Comparison of ENCODE assay signal across 8 mouse cellular contexts in genomic region chr7:140882469-140882803, GRCm38 (mm10). TPM values are rescaled to one million over a fixed set of nuclear protein-coding genes. Genes with fewer than 3 reads are reported as not detected.
DNase-seq lines count a peak whose midpoint lies in the region; ATAC-seq lines count a peak whose summit lies in the region.

No protein-coding gene starts in this region.

- peak overlapping the region; percentile 83 for H3K9ac ChIP-seq in kidney, embryonic 15.5 days
- H3K9ac ChIP-seq in hindbrain, embryonic 13.5 days = peak overlapping the region; percentile 88
- peak overlapping the region; percentile 85 for H3K9ac ChIP-seq in midbrain, embryonic 13.5 days (replicated peaks)

- peak overlapping the region; percentile 96 for H3K4me3 ChIP-seq in kidney, embryonic 15.5 days (replicated peaks)
- H3K4me3 ChIP-seq in hindbrain, embryonic 13.5 days = peak overlapping the region; percentile 94
- H3K4me3 ChIP-seq in midbrain, embryonic 13.5 days (replicated peaks) = peak overlapping the region; percentile 78

- H3K27me3 ChIP-seq in kidney, embryonic 15.5 days = no peaks in the 10 kb centered on the region
- H3K27me3 ChIP-seq in hindbrain, embryonic 13.5 days = no peaks in the 10 kb centered on the region
- H3K27me3 ChIP-seq in midbrain, embryonic 13.5 days = no peaks in the 10 kb centered on the region

- H3K4me2 ChIP-seq in kidney, embryonic 15.5 days = peak overlapping the region; percentile 88
- peak overlapping the region; percentile 75 for H3K4me2 ChIP-seq in hindbrain, embryonic 13.5 days
- H3K4me2 ChIP-seq in midbrain, embryonic 13.5 days (replicated peaks) = peak overlapping the region; percentile 78

- no peaks in the 10 kb centered on the region for H3K9me3 ChIP-seq in kidney, embryonic 15.5 days (replicated peaks)
- H3K9me3 ChIP-seq in hindbrain, embryonic 13.5 days = no peaks in the 10 kb centered on the region
- H3K9me3 ChIP-seq in midbrain, embryonic 13.5 days = no peaks in the 10 kb centered on the region

- H3K4me1 ChIP-seq in kidney, embryonic 15.5 days = peaks cover 23% of the 10 kb centered on the region
- peaks cover 19% of the 10 kb centered on the region for H3K4me1 ChIP-seq in hindbrain, embryonic 13.5 days (replicated peaks)
- peaks cover 23% of the 10 kb centered on the region for H3K4me1 ChIP-seq in midbrain, embryonic 13.5 days (replicated peaks)

- H3K36me3 ChIP-seq in kidney, embryonic 15.5 days = peaks cover 43% of the 10 kb centered on the region
- H3K36me3 ChIP-seq in hindbrain, embryonic 13.5 days = peaks cover 29% of the 10 kb centered on the region
- H3K36me3 ChIP-seq in midbrain, embryonic 13.5 days = peaks cover 26% of the 10 kb centered on the region

- peak overlapping the region; percentile 95 for H3K27ac ChIP-seq in kidney, embryonic 15.5 days
- H3K27ac ChIP-seq in hindbrain, embryonic 13.5 days = peak overlapping the region; percentile 89
- H3K27ac ChIP-seq in midbrain, embryonic 13.5 days = peak overlapping the region; percentile 75

- no peak for DNase-seq in kidney, adult 8-10 months
- DNase-seq in thymus, postnatal 25 days = no peak
- no peak for DNase-seq in urinary bladder, adult 18-20 months (ENCODE audit: low spot score in 2 of 2)
- DNase-seq in kidney, postnatal 4 days = no peak

- WGBS in kidney, embryonic 15.5 days = 0% methylated on average over 12 of the region's 12 CpGs
- 0% methylated on average over 12 of the region's 12 CpGs for WGBS in hindbrain, embryonic 13.5 days
- under 1% methylated on average over 12 of the region's 12 CpGs for WGBS in midbrain, embryonic 13.5 days

- ATAC-seq in kidney, embryonic 15.5 days (replicated peaks; ENCODE audit: low FRiP score) = peak; percentile 55; the same call in 1 of the 2 replicates
- peak; percentile 2; the same call in 1 of the 2 replicates for ATAC-seq in common myeloid progenitor, adult 5-6 weeks (replicated peaks; ENCODE audit: low read depth, poor library complexity, severe bottlenecking)
- ATAC-seq in hindbrain, embryonic 13.5 days (ENCODE audit: low FRiP score) = peak; percentile 70
- no peak; the same call in 1 of the 2 replicates for ATAC-seq in midbrain, embryonic 13.5 days

RNA-seq across cellular contexts. Expression of gene Sirt3, which starts 0.3 kb away (rescaled TPM):
- polyA plus RNA-seq in kidney, embryonic 15.5 days (2015; fragmentation: Nextera tagmentation; extraction: Ambion mirVana) = 32.5 and 36.3 TPM in 2 replicates
- total RNA-seq in common myeloid progenitor, adult 5-6 weeks (2017) = 34.3 and 38.6 TPM in 2 replicates
- polyA plus RNA-seq in hindbrain, embryonic 13.5 days (2015; fragmentation: Nextera tagmentation; extraction: Ambion mirVana) = 41.6 and 45.3 TPM in 2 replicates
- 40.7 and 42.1 TPM in 2 replicates for polyA plus RNA-seq in midbrain, embryonic 13.5 days (2015; fragmentation: Nextera tagmentation; extraction: Ambion mirVana)

RNA-seq across cellular contexts. Expression of gene Psmd13, which starts 0.7 kb away (rescaled TPM):
- 241 and 246 TPM in 2 replicates for polyA plus RNA-seq in kidney, embryonic 15.5 days (2015; fragmentation: Nextera tagmentation; extraction: Ambion mirVana)
- total RNA-seq in common myeloid progenitor, adult 5-6 weeks (2017) = 182 and 184 TPM in 2 replicates
- 278 and 284 TPM in 2 replicates for polyA plus RNA-seq in hindbrain, embryonic 13.5 days (2015; fragmentation: Nextera tagmentation; extraction: Ambion mirVana)
- 287 and 302 TPM in 2 replicates for polyA plus RNA-seq in midbrain, embryonic 13.5 days (2015; fragmentation: Nextera tagmentation; extraction: Ambion mirVana)

RNA-seq across cellular contexts. Expression of gene Cox8b, which starts 17.8 kb away (rescaled TPM):
- polyA plus RNA-seq in kidney, embryonic 15.5 days (2015; fragmentation: Nextera tagmentation; extraction: Ambion mirVana) = 3.9 and 4.8 TPM in 2 replicates
- not detected in 2 replicates for total RNA-seq in common myeloid progenitor, adult 5-6 weeks (2017)
- polyA plus RNA-seq in hindbrain, embryonic 13.5 days (2015; fragmentation: Nextera tagmentation; extraction: Ambion mirVana) = 0.69 TPM in 1 of 2 replicates, not detected in the other
- polyA plus RNA-seq in midbrain, embryonic 13.5 days (2015; fragmentation: Nextera tagmentation; extraction: Ambion mirVana) = not detected in 2 replicates

RNA-seq across cellular contexts. Expression of gene Bet1l, which starts 25.1 kb away (rescaled TPM):
- 35.9 and 37.2 TPM in 2 replicates for polyA plus RNA-seq in kidney, embryonic 15.5 days (2015; fragmentation: Nextera tagmentation; extraction: Ambion mirVana)
- 13.8 and 24.0 TPM in 2 replicates for total RNA-seq in common myeloid progenitor, adult 5-6 weeks (2017)
- 43.3 and 44.0 TPM in 2 replicates for polyA plus RNA-seq in hindbrain, embryonic 13.5 days (2015; fragmentation: Nextera tagmentation; extraction: Ambion mirVana)
- polyA plus RNA-seq in midbrain, embryonic 13.5 days (2015; fragmentation: Nextera tagmentation; extraction: Ambion mirVana) = 37.7 and 38.0 TPM in 2 replicates

RNA-seq across cellular contexts. Expression of gene Ric8a, which starts 25.7 kb away (rescaled TPM):
- 54.8 and 59.7 TPM in 2 replicates for polyA plus RNA-seq in kidney, embryonic 15.5 days (2015; fragmentation: Nextera tagmentation; extraction: Ambion mirVana)
- total RNA-seq in common myeloid progenitor, adult 5-6 weeks (2017) = 36.0 and 38.0 TPM in 2 replicates
- 96.7 and 98.5 TPM in 2 replicates for polyA plus RNA-seq in hindbrain, embryonic 13.5 days (2015; fragmentation: Nextera tagmentation; extraction: Ambion mirVana)
- polyA plus RNA-seq in midbrain, embryonic 13.5 days (2015; fragmentation: Nextera tagmentation; extraction: Ambion mirVana) = 89.3 and 98.1 TPM in 2 replicates
